Mouse (Mus musculus) central nervous system, embryonic 11.5 days (tissue): ENCODE measurements around the gene Cpsf7. TPM values are rescaled to one million over a fixed set of nuclear protein-coding genes. Genes with fewer than 3 reads are reported as not detected.

Experiments used
- polyA plus RNA-seq: library from polyadenylated mRNA; depleted of rRNA; stranded (reverse); fragments of >200 nt; gene quantifications from 2 replicates; pipeline ENCODE4 v1.2.3, GENCODE M21; 2012; rRNA removed

The Cpsf7 gene
- polyA plus RNA-seq = 99.8 and 116 TPM in 2 replicates

GRCm38 (mm10) chr19:10525106-10525901 lies at the start of gene Cpsf7:
Gene Cpsf7, plus strand, starts transcription at chr19:10525266.

DNA sequence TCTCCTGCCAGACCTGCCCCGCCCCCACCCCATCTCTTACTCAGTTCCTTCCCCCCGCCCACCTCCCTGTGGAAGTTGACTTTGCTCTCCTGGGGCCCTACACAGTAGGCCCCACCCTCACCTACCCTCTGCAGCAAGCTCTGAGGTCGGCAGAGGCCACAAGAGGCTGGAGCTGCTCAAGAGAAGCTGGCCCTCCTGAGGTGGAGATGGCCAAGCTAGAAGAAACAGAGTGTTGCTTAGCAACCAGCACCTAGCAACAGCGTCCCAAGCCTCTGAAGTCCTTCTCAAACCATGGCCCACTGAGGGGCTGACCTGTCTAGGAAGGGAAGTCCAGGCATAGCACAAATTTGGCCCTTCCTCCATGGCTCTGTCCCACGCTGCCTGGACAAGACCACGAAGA lies 42.4 kb upstream of the Cpsf7 start, which contains the start of gene Ppp1r32:
TSS of gene Ppp1r32 (minus strand) at position 226 of the 400 bp plus-strand sequence.

GRCm38 (mm10) chr19:10525910-10526309 lies 844 bp downstream of the Cpsf7 start, which contains the start of gene Sdhaf2:
Gene Sdhaf2, minus strand, starts transcription at chr19:10526142.

DNA sequence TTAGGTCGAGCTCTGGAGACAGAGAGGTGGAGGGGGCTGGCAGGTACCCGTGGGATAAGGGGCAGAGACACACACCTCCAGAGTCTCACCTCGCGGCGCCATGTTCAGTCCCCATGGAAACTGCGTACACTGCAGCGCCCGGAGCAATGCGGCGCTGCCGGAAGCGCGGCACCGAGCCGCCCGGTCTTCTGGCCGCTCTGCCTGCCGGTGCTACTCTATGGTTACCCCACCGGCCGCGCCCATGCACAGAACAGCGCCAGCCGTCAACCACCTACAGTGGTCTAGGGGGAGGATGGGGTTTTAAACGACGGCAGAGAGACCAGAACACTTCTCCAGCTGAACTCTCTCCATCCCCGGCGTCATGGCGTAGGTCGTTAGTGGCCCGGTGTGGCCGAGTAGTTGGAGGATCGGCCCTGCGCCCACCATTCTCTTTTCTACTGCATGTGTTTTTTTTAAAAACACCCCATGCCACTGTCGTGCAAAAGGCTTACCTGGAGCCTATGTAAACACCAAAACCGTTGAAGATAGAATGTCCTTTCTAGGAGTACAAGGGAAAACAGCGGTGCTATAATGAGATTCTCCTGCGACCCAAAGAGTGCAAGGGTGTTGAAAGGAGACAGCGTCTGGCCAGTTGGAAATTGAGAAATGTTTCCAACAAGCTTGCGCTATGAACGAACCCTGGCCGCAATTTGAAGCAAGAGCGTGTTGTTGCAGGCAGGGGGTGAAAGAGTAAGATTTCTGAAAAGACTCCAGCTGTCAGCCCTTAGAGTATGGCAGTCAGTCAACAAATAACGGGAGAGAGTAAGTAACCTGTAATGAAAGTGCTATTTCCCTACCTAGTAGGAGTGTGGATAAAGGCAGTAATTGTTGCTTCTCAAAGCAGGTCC lies 30.8 kb downstream of the Cpsf7 start, which contains the start of gene Tmem216:
TSS of gene Tmem216 (minus strand) at position 615 of the 887 bp plus-strand sequence.

GRCm38 (mm10) chr19:10576690-10577561 lies 51.9 kb downstream of the Cpsf7 start, which contains the start of the genes Cyb561a3 and Tmem138:
Gene Cyb561a3, plus strand, starts transcription at chr19:10577172.
Gene Tmem138, minus strand, starts transcription at chr19:10577362.

Other genes starting within 250 kb of the Cpsf7 start
- 3.6 and 5.6 TPM in 2 replicates for gene Dagla, start 220.4 kb upstream of the Cpsf7 start, polyA plus RNA-seq
- 13.6 and 25.4 TPM in 2 replicates for gene Syt7, start 136.2 kb upstream of the Cpsf7 start, polyA plus RNA-seq
- 0.96 and 1.5 TPM in 2 replicates for gene Lrrc10b, start 67.8 kb upstream of the Cpsf7 start, polyA plus RNA-seq
- 0.71 and 0.76 TPM in 2 replicates for gene Ppp1r32, start 42.3 kb upstream of the Cpsf7 start, polyA plus RNA-seq
- gene Sdhaf2, start 876 bp downstream of the Cpsf7 start, polyA plus RNA-seq = 36.5 and 50.6 TPM in 2 replicates
- 34.4 and 57.1 TPM in 2 replicates for gene Tmem216, start 31.0 kb downstream of the Cpsf7 start, polyA plus RNA-seq
- gene Cyb561a3, start 51.9 kb downstream of the Cpsf7 start, polyA plus RNA-seq = 13.0 and 13.7 TPM in 2 replicates
- gene Tmem138, start 52.1 kb downstream of the Cpsf7 start, polyA plus RNA-seq = 25.9 and 36.4 TPM in 2 replicates
- gene Ddb1, start 80.1 kb downstream of the Cpsf7 start, polyA plus RNA-seq = 283 and 311 TPM in 2 replicates
- gene Tkfc, start 80.4 kb downstream of the Cpsf7 start, polyA plus RNA-seq = 24.1 and 29.3 TPM in 2 replicates
- 1.5 and 1.8 TPM in 2 replicates for gene Vwce, start 108.9 kb downstream of the Cpsf7 start, polyA plus RNA-seq
- not detected in 2 replicates for gene Pga5, start 152.8 kb downstream of the Cpsf7 start, polyA plus RNA-seq
- 17.6 and 21.7 TPM in 2 replicates for gene Vps37c, start 163.5 kb downstream of the Cpsf7 start, polyA plus RNA-seq
- 0.10 and 0.16 TPM in 2 replicates for gene Cd5, start 213.7 kb downstream of the Cpsf7 start, polyA plus RNA-seq